Mouse (Mus musculus): Measurements from ENCODE around the gene Hk1.

The Hk1 gene

DNA sequence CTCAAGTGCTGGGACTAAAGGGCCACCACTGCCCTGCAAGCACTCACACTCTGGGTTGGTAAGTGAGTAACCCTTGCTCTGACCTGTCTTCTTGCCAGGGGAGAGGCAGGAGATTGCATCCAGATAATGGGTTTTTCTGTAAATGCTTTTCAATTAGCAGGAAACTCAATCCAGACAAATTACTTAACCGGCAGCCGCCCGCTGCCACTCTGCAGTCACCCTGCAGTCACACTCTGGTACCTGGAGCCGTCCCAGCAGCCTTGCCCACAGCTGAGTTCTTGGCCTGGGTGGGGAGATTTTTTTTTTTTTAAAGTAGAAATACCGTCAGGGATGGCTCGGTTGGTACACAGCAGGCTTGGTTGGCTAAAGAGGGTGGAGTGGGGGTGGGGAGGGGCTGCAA is 151.6 kb downstream of the Hk1 start:
- Histone ChIP-seq H3K4me3 (replicated peaks; ENCODE audit: low read length) (no peak overlapping the region), H3K27me3 (ENCODE audit: insufficient read depth, low read length) (peaks cover 38% of the 10 kb centered on the region), H3K36me3 (ENCODE audit: insufficient read depth, low read length) (no peaks in the 10 kb centered on the region), H3K9me3 (ENCODE audit: low read length) (no peaks in the 10 kb centered on the region), H3K4me1 (replicated peaks; ENCODE audit: low read depth, low read length) (peaks cover 31% of the 10 kb centered on the region)
- TF ChIP-seq CTCF (conservative IDR thresholded peaks at IDR 0.05; ENCODE audit: low read length) (no peak), NANOG (IDR thresholded peaks at IDR 0.05; ENCODE audit: borderline replicate concordance, low read length) (no peak), POU5F1 (IDR thresholded peaks at IDR 0.05; ENCODE audit: borderline replicate concordance, low read length) (no peak)

DNA sequence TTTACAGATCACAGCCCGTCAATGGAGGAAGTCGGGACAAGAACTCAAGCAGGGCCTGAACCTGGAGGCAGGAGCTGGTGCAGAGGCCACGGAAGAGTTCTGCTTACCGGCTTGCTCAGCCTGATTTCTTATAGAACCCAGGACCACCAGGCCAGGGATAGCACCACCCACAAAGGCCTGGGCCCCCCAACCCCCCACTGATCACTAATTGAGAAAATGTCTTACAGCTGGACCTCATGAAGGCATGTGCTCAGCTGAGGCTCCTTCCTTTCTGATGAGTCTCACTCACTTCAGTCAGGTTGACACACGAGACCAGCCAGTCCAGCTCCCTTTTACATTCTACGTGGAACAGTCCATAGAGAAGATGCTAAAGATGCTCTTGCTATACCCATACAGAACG is 153.9 kb downstream of the Hk1 start:
- Histone ChIP-seq H3K36me3 (ENCODE audit: insufficient read depth, low read length) (no peaks in the 10 kb centered on the region), H3K4me3 (replicated peaks; ENCODE audit: low read length) (no peak overlapping the region), H3K4me1 (replicated peaks; ENCODE audit: low read depth, low read length) (peaks cover 19% of the 10 kb centered on the region), H3K9me3 (ENCODE audit: low read length) (no peaks in the 10 kb centered on the region), H3K27me3 (ENCODE audit: insufficient read depth, low read length) (peaks cover 26% of the 10 kb centered on the region)
- no peak for TF ChIP-seq NANOG (IDR thresholded peaks at IDR 0.05; ENCODE audit: borderline replicate concordance, low read length)
- TF ChIP-seq CTCF (conservative IDR thresholded peaks at IDR 0.05; ENCODE audit: low read length) = no peak
- no peak for TF ChIP-seq POU5F1 (IDR thresholded peaks at IDR 0.05; ENCODE audit: borderline replicate concordance, low read length)

DNA sequence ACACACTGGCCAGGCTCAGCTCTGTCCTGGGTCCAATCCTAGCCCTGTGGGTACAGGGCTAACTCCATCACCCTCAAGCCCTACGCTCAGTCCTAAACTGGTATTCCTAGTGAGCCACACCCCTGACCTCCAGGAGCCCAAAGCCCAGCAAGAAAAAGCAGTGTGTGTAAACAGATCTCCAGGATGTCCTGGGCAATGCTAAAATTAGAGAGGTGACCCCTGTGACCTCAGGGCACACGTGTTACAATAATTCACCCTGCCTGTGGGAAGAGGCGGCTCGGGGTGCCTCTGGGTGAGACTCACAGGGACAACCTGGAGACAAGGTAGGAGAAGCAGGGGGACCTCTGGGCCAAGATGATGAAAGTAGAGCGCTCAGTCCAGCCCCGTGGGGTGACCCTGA is 155.5 kb downstream of the Hk1 start:
- H3K4me3 ChIP-seq (replicated peaks; ENCODE audit: low read length) = no peak overlapping the region
- H3K9me3 ChIP-seq (ENCODE audit: low read length) = no peaks in the 10 kb centered on the region
- TF ChIP-seq POU5F1 (IDR thresholded peaks at IDR 0.05; ENCODE audit: borderline replicate concordance, low read length) = no peak
- no peak for TF ChIP-seq CTCF (conservative IDR thresholded peaks at IDR 0.05; ENCODE audit: low read length)
- no peak for TF ChIP-seq NANOG (IDR thresholded peaks at IDR 0.05; ENCODE audit: borderline replicate concordance, low read length)
- H3K4me1 ChIP-seq (replicated peaks; ENCODE audit: low read depth, low read length) = peaks cover 13% of the 10 kb centered on the region
- H3K36me3 ChIP-seq (ENCODE audit: insufficient read depth, low read length) = no peaks in the 10 kb centered on the region
- H3K27me3 ChIP-seq (ENCODE audit: insufficient read depth, low read length) = peaks cover 12% of the 10 kb centered on the region

DNA sequence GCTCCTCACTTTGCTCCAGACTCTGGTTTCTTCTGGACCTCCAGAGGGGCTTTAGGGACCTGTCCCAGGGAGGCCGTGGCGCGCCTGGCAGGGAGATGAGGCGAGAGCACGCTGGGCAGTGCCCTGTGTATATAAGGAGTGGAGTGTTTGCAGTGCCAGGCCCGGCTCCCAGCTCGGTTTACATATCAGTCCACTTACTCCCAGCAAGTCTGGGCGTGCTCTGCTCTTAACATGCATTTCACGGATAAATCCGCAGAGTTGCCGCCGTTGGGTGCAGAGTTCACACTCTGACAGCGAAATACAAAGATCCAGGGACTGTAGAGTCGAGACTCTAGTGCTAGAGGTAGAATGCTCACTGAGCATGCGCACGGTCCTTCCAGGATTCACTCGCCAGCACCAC is 156.9 kb downstream of the Hk1 start:
- peaks cover 27% of the 10 kb centered on the region for H3K4me1 ChIP-seq (replicated peaks; ENCODE audit: low read depth, low read length)
- H3K27me3 ChIP-seq (ENCODE audit: insufficient read depth, low read length) = peaks cover 3% of the 10 kb centered on the region; the same call in 1 of the 2 replicates
- H3K4me3 ChIP-seq (replicated peaks; ENCODE audit: low read length) = no peak overlapping the region
- no peaks in the 10 kb centered on the region for H3K36me3 ChIP-seq (ENCODE audit: insufficient read depth, low read length)
- TF ChIP-seq CTCF (conservative IDR thresholded peaks at IDR 0.05; ENCODE audit: low read length) (no peak), POU5F1 (IDR thresholded peaks at IDR 0.05; ENCODE audit: borderline replicate concordance, low read length) (no peak), NANOG (IDR thresholded peaks at IDR 0.05; ENCODE audit: borderline replicate concordance, low read length) (no peak)
- no peaks in the 10 kb centered on the region for H3K9me3 ChIP-seq (ENCODE audit: low read length)

DNA sequence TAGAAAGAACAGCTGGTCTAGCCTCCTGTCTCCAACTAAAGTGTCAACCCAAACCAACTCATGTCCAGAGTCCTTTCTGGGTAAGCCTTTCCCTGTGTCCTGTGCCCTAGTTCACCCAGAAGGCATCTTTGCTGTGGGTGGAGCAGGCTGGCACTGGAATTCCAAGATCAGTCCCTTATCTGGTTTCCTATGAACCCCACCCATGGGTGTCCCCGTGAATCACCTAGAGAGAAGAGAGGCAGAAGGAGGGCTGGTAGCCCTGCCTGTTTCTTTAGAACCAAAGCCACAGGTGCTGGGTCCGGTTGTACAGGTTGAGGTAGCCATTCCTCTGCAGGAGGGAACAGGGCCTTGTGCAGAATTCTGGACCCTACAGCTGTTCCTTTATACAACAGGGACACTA is 158.1 kb downstream of the Hk1 start:
- peaks cover 3% of the 10 kb centered on the region; the same call in 1 of the 2 replicates for H3K27me3 ChIP-seq (ENCODE audit: insufficient read depth, low read length)
- no peak for TF ChIP-seq POU5F1 (IDR thresholded peaks at IDR 0.05; ENCODE audit: borderline replicate concordance, low read length)
- TF ChIP-seq CTCF (conservative IDR thresholded peaks at IDR 0.05; ENCODE audit: low read length) = no peak
- no peak for TF ChIP-seq NANOG (IDR thresholded peaks at IDR 0.05; ENCODE audit: borderline replicate concordance, low read length)
- no peaks in the 10 kb centered on the region for H3K36me3 ChIP-seq (ENCODE audit: insufficient read depth, low read length)
- no peak overlapping the region for H3K4me3 ChIP-seq (replicated peaks; ENCODE audit: low read length)
- peaks cover 38% of the 10 kb centered on the region for H3K4me1 ChIP-seq (replicated peaks; ENCODE audit: low read depth, low read length)
- H3K9me3 ChIP-seq (ENCODE audit: low read length) = no peaks in the 10 kb centered on the region

DNA sequence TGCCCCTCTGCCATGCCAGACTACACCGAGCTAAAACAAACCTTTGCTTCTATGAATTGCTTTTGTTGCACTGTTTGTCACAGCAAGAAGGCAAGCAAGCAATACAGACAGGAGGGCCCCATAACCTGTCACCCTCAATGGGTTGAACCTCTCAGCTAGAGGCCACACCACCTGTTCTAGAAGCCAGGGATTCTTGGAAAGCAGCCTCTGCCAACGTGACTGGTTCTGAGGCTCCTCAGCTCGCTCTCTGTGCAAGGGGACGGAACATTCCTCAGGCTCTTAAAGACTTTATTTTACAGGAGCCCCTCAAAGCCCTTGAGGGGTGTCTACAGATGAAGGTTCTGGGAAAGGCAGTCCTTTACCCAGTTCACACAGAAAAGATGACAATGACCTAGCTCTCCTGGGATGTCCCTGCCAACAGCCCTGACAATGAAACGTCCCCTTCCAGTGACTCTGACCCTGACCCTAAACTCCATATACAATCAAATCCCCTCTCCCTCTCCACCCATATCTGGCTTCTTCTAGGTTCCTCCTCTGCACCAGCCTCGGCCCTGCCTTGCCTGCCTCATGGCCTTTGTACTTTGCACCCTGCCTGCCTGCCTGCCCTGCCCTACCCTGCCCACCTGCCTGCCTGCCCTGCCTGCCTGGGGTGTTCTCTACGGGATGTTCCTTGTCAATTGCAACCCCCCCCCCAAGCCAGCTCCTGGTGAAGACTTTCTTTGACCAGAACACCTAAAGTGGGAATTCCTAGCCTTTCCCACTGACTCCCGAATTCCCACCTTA is 158.8 kb downstream of the Hk1 start:
- peaks cover 3% of the 10 kb centered on the region; the same call in 1 of the 2 replicates for H3K27me3 ChIP-seq (ENCODE audit: insufficient read depth, low read length)
- no peaks in the 10 kb centered on the region for H3K36me3 ChIP-seq (ENCODE audit: insufficient read depth, low read length)
- no peaks in the 10 kb centered on the region for H3K9me3 ChIP-seq (ENCODE audit: low read length)
- peaks cover 41% of the 10 kb centered on the region for H3K4me1 ChIP-seq (replicated peaks; ENCODE audit: low read depth, low read length)
- H3K4me3 ChIP-seq (replicated peaks; ENCODE audit: low read length) = no peak overlapping the region
- TF ChIP-seq NANOG (IDR thresholded peaks at IDR 0.05; ENCODE audit: borderline replicate concordance, low read length) (no peak), POU5F1 (IDR thresholded peaks at IDR 0.05; ENCODE audit: borderline replicate concordance, low read length) (no peak), CTCF (conservative IDR thresholded peaks at IDR 0.05; ENCODE audit: low read length) (no peak)

Measured in E14TG2a.4 (cell line).